ENCODE assay signal across 10 mouse cellular contexts in genomic region chr3:37347671-37348070, GRCm38 (mm10). TPM values are rescaled to one million over a fixed set of nuclear protein-coding genes. Genes with fewer than 3 reads are reported as not detected.
DNase-seq lines count a peak whose midpoint lies in the region; ATAC-seq and TF ChIP-seq lines count a peak whose summit lies in the region.
"Had no signal": no experiment of that assay in that cellular context is flagged by ENCODE, and none has a peak within 500 bp of the region (broad histone marks: within the 10 kb centered on the region; RNA-seq: fewer than 3 reads in every experiment).

No protein-coding gene starts in this region.

- peaks cover 58% of the 10 kb centered on the region for H3K27me3 ChIP-seq in limb, embryonic 10.5 days (ENCODE audit: low read depth, poor library complexity, severe bottlenecking)
- H3K27me3 ChIP-seq in neural tube, embryonic 14.5 days (ENCODE audit: control insufficient read depth, insufficient read depth, low read length): peaks cover 15% of the 10 kb centered on the region
- H3K27me3 ChIP-seq: Patski had no signal

- peak overlapping the region; percentile 61 for H3K4me3 ChIP-seq in layer of hippocampus, adult 2 months
- H3K4me3 ChIP-seq in embryonic fibroblast, embryonic 13.5 days (ENCODE audit: insufficient read depth, low read length): peak overlapping the region; percentile 68; the same call in 1 of the 2 replicates
- H3K4me3 ChIP-seq in limb, embryonic 10.5 days: peak overlapping the region; percentile 92
- H3K4me3 ChIP-seq in neural tube, embryonic 14.5 days (ENCODE audit: low read depth, low read length): peak overlapping the region; percentile 61
- H3K4me3 ChIP-seq: erythroblast, embryonic 14.5 days had no signal

- peaks cover 3% of the 10 kb centered on the region for H3K4me1 ChIP-seq in embryonic fibroblast, embryonic 13.5 days (ENCODE audit: control insufficient read depth, insufficient read depth, low read length)
- H3K4me1 ChIP-seq in limb, embryonic 10.5 days: peaks cover 23% of the 10 kb centered on the region
- 0 out of 2 replicates have a peak, but pooled peaks cover 3% of the 10 kb centered on the region for H3K4me1 ChIP-seq in neural tube, embryonic 14.5 days (ENCODE audit: control insufficient read depth, insufficient read depth, low read length)

- H3K9me3 ChIP-seq in limb, embryonic 10.5 days (replicated peaks): no peaks in the 10 kb centered on the region
- no peaks in the 10 kb centered on the region for H3K9me3 ChIP-seq in neural tube, embryonic 14.5 days (ENCODE audit: control insufficient read depth, low read length)

- DNase-seq in layer of hippocampus, adult 2 months (ENCODE audit: low spot score in 2 of 2): no peak
- no peak for DNase-seq in layer of hippocampus, adult 18-20 months (ENCODE audit: low spot score in 2 of 2)
- DNase-seq in limb, embryonic 10.5 days (ENCODE audit: low spot score): no peak
- DNase-seq in urinary bladder, adult 18-20 months (ENCODE audit: low spot score in 2 of 2): no peak
- no peak for DNase-seq in left cerebral cortex, adult 9 months (ENCODE audit: low spot score in 2 of 2)
- DNase-seq in urinary bladder, postnatal 25 days (ENCODE audit: low spot score): no peak

- no peak for TF ChIP-seq CTCF in layer of hippocampus, adult 2 months (conservative IDR thresholded peaks at IDR 0.05)
- no peak for TF ChIP-seq CTCF in embryonic fibroblast, embryonic 13.5 days (IDR thresholded peaks at IDR 0.05; ENCODE audit: borderline replicate concordance, insufficient read depth, low read length)

- H3K4me2 ChIP-seq in neural tube, embryonic 14.5 days (ENCODE audit: low read depth, low read length): peak overlapping the region; percentile 100; the same call in 1 of the 2 replicates

- H3K27ac ChIP-seq in layer of hippocampus, adult 2 months: no peak overlapping the region
- peak overlapping the region; percentile 62 for H3K27ac ChIP-seq in embryonic fibroblast, embryonic 13.5 days (ENCODE audit: insufficient read depth, low read length)
- no peak overlapping the region for H3K27ac ChIP-seq in limb, embryonic 10.5 days
- H3K27ac ChIP-seq in neural tube, embryonic 14.5 days (ENCODE audit: low read depth, low read length): no peak overlapping the region

- H3K36me3 ChIP-seq in limb, embryonic 10.5 days: no peaks in the 10 kb centered on the region
- H3K36me3 ChIP-seq in neural tube, embryonic 14.5 days (ENCODE audit: control insufficient read depth, insufficient read depth, low read length): no peaks in the 10 kb centered on the region

- no peak overlapping the region for H3K9ac ChIP-seq in neural tube, embryonic 14.5 days (replicated peaks; ENCODE audit: low read depth, low read length)

- no peak for TF ChIP-seq POLR2A in embryonic fibroblast, embryonic 13.5 days (IDR thresholded peaks at IDR 0.05; ENCODE audit: low read depth, low read length)

- WGBS in limb, embryonic 10.5 days: 34% methylated on average over 9 of the region's 9 CpGs
- 34% methylated on average over 9 of the region's 9 CpGs for WGBS in neural tube, embryonic 14.5 days

- ATAC-seq in neural tube, embryonic 14.5 days (ENCODE audit: low read depth): no peak

RNA-seq across cellular contexts. Expression of gene Fgf2, which starts 0.5 kb away (rescaled TPM):
- total RNA-seq in layer of hippocampus, adult 2 months (2021): 10 to 100 TPM in 1 of 2 experiments, 1 to 10 TPM in 1; 7.7 to 10.0 TPM
- total RNA-seq in layer of hippocampus, adult 18-20 months (2021): 10 to 100 TPM in 1 of 2 experiments, 1 to 10 TPM in 1; 8.4 to 11.4 TPM
- polyA plus RNA-seq in embryonic fibroblast, embryonic 13.5 days (2011; ENCODE audit: insufficient read length, low read depth, missing spikeins): 33.9 and 59.4 TPM in 2 replicates
- polyA plus RNA-seq in limb, embryonic 10.5 days (2016; fragmentation: Nextera tagmentation; extraction: Ambion mirVana): 0.64 and 0.98 TPM in 2 replicates
- 0.74 and 1.8 TPM in 2 replicates for polyA plus RNA-seq in neural tube, embryonic 14.5 days (2014; fragmentation: Nextera tagmentation; extraction: Ambion mirVana)
- polyA plus RNA-seq: erythroblast, embryonic 14.5 days had no signal

RNA-seq across cellular contexts. Expression of gene Cetn4, which starts 35.2 kb away (rescaled TPM):
- total RNA-seq in layer of hippocampus, adult 2 months (2021): 10 to 100 TPM; 10.9 to 11.1 TPM
- total RNA-seq in layer of hippocampus, adult 18-20 months (2021): 10 to 100 TPM in 1 of 2 experiments, 1 to 10 TPM in 1; 9.0 to 13.3 TPM
- 7.4 and 8.0 TPM in 2 replicates for polyA plus RNA-seq in embryonic fibroblast, embryonic 13.5 days (2011; ENCODE audit: insufficient read length, low read depth, missing spikeins)
- polyA plus RNA-seq in limb, embryonic 10.5 days (2016; fragmentation: Nextera tagmentation; extraction: Ambion mirVana): 1.6 and 3.2 TPM in 2 replicates
- polyA plus RNA-seq in neural tube, embryonic 14.5 days (2014; fragmentation: Nextera tagmentation; extraction: Ambion mirVana): 0.98 and 2.6 TPM in 2 replicates

RNA-seq across cellular contexts. Expression of gene Bbs12, which starts 35.3 kb away (rescaled TPM):
- 1 to 10 TPM; 6.6 to 6.8 TPM for total RNA-seq in layer of hippocampus, adult 2 months (2021)
- 1 to 10 TPM; 5.2 to 6.3 TPM for total RNA-seq in layer of hippocampus, adult 18-20 months (2021)
- 4.9 and 6.2 TPM in 2 replicates for polyA plus RNA-seq in embryonic fibroblast, embryonic 13.5 days (2011; ENCODE audit: insufficient read length, low read depth, missing spikeins)
- polyA plus RNA-seq in limb, embryonic 10.5 days (2016; fragmentation: Nextera tagmentation; extraction: Ambion mirVana): 9.4 and 9.6 TPM in 2 replicates
- polyA plus RNA-seq in neural tube, embryonic 14.5 days (2014; fragmentation: Nextera tagmentation; extraction: Ambion mirVana): 4.7 and 5.7 TPM in 2 replicates
- polyA plus RNA-seq: erythroblast, embryonic 14.5 days had no signal

Comparison
In these comparisons a context has a peak if more than half of its experiments do, and no peak if none do; other contexts are left out.
1. RNA of gene Fgf2, which starts 0.5 kb away (polyA plus RNA-seq): 33.9 to 59.4 TPM in embryonic fibroblast, embryonic 13.5 days; 0.64 to 0.98 TPM in limb, embryonic 10.5 days and 0.74 to 1.8 TPM in neural tube, embryonic 14.5 days; every median in the first group is over 10 times any median in the second.
2. Peak in every context shown above with its lines, with median percentiles within 50 percentile points of each other: H3K4me3 ChIP-seq.